32 mouse cellular contexts compared by ENCODE assay signal in genomic region chr2:174717857-174718256, GRCm38 (mm10).
"Had no signal": no experiment of that assay in that cellular context is flagged by ENCODE, and none has a peak within 500 bp of the region (broad histone marks: within the 10 kb centered on the region; RNA-seq: fewer than 3 reads in every experiment).

No protein-coding gene starts in this region.

- H3K36me3 ChIP-seq: heart, embryonic 10.5 days; heart, embryonic 12.5 days; heart, embryonic 13.5 days; heart, embryonic 15.5 days; hindbrain, embryonic 10.5 days; hindbrain, embryonic 12.5 days; hindbrain, embryonic 13.5 days; hindbrain, embryonic 15.5 days; intestine, embryonic 15.5 days; kidney, embryonic 15.5 days had no signal

- DNase-seq: heart, postnatal 10 days; heart, postnatal 14 days; heart, postnatal 36 days; heart, postnatal 4 days; kidney, adult 11 months; kidney, adult 18-20 months; kidney, adult 2 months; kidney, adult 8-10 months; kidney, adult 9 months; kidney, postnatal 10 days; kidney, postnatal 14 days; kidney, postnatal 25 days; kidney, postnatal 36 days; kidney, postnatal 4 days; layer of hippocampus, postnatal 36 days had no signal

- H3K4me1 ChIP-seq: heart, embryonic 10.5 days; heart, embryonic 12.5 days; heart, embryonic 13.5 days; heart, embryonic 15.5 days; hindbrain, embryonic 12.5 days; hindbrain, embryonic 13.5 days; hindbrain, embryonic 15.5 days; intestine, embryonic 15.5 days; kidney, embryonic 15.5 days had no signal

- H3K4me3 ChIP-seq: heart, embryonic 10.5 days; heart, embryonic 12.5 days; heart, embryonic 13.5 days; heart, embryonic 15.5 days; hindbrain, embryonic 10.5 days; hindbrain, embryonic 12.5 days; hindbrain, embryonic 13.5 days; hindbrain, embryonic 15.5 days; intestine, embryonic 15.5 days; kidney, embryonic 15.5 days; layer of hippocampus, adult 2 months had no signal

- ATAC-seq: hindbrain, embryonic 16.5 days; hindbrain, postnatal 0 days; intestine, embryonic 15.5 days; intestine, embryonic 16.5 days; intestine, postnatal 0 days had no signal

- H3K9me3 ChIP-seq: heart, embryonic 10.5 days; heart, embryonic 12.5 days; heart, embryonic 13.5 days; heart, embryonic 15.5 days; hindbrain, embryonic 10.5 days; hindbrain, embryonic 12.5 days; hindbrain, embryonic 13.5 days; hindbrain, embryonic 15.5 days; intestine, embryonic 15.5 days; kidney, embryonic 15.5 days had no signal

- H3K27me3 ChIP-seq: heart, embryonic 12.5 days; heart, embryonic 13.5 days; heart, embryonic 15.5 days; hindbrain, embryonic 12.5 days; hindbrain, embryonic 13.5 days; hindbrain, embryonic 15.5 days; intestine, embryonic 15.5 days; kidney, embryonic 15.5 days had no signal

- H3K27ac ChIP-seq: heart, embryonic 10.5 days; heart, embryonic 13.5 days; heart, embryonic 15.5 days; hindbrain, embryonic 10.5 days; hindbrain, embryonic 12.5 days; hindbrain, embryonic 13.5 days; hindbrain, embryonic 14.5 days; hindbrain, embryonic 15.5 days; hindbrain, postnatal 0 days; intestine, embryonic 15.5 days; kidney, embryonic 15.5 days; kidney, postnatal 0 days; layer of hippocampus, adult 2 months had no signal

- H3K9ac ChIP-seq: heart, embryonic 12.5 days; heart, embryonic 13.5 days; heart, embryonic 15.5 days; hindbrain, embryonic 12.5 days; hindbrain, embryonic 13.5 days; hindbrain, embryonic 14.5 days; hindbrain, embryonic 15.5 days; intestine, embryonic 15.5 days; kidney, embryonic 15.5 days had no signal
